Mouse (Mus musculus) heart, postnatal 10 days (tissue): ENCODE results near the gene Lix1. TPM values are rescaled to one million over a fixed set of nuclear protein-coding genes. Genes with fewer than 3 reads are reported as not detected.
"Not testable (repeated sequence)": the region's sequence is repeated elsewhere in the genome, so short reads cannot be mapped to it uniquely, and the experiment has no call there.

Source experiments
- DNase-seq, 2 experiments: peaks; one replicate each; pipeline ENCODE4 v3.0.0; 2021
- intact Hi-C: fragments of 180-260 bp; cut with DNase I; formaldehyde crosslinking; loops from one replicate; pipeline ENCODE4 v1.15.1; 2025
- total RNA-seq, 2 experiments: library from RNA; stranded (reverse); gene quantifications; 2 replicates each; pipeline ENCODE4 v1.2.3; 2021

Gene Lix1
- total RNA-seq, 2 experiments from 2014 or later, result 5.3 to 6.0 TPM

GRCm38 (mm10) chr17:17485789-17486188 lies 83.3 kb downstream of the Lix1 start:
- intact Hi-C loops, result no loop called here
- DNase-seq, result no peak

- DNase-seq, result no peak
- intact Hi-C loops, result no loop called here
Observed at GRCm38 (mm10) chr17:17490820-17491621, 88.5 kb downstream of the Lix1 start.

GRCm38 (mm10) chr17:17491622-17492001 lies 89.1 kb downstream of the Lix1 start:
- intact Hi-C loops, result no loop called here
- DNase-seq, result no peak

GRCm38 (mm10) chr17:17492116-17492515 lies 89.6 kb downstream of the Lix1 start:
- DNase-seq, result no peak
- intact Hi-C loops, result no loop called here

- DNase-seq, intact Hi-C loops: not testable (repeated sequence)
Observed at GRCm38 (mm10) chr17:17496234-17496633, 93.8 kb downstream of the Lix1 start.

GRCm38 (mm10) chr17:17496730-17497129 lies 94.3 kb downstream of the Lix1 start:
- no peak for DNase-seq
- intact Hi-C loops, result no loop called here

GRCm38 (mm10) chr17:17498848-17499247 lies 96.4 kb downstream of the Lix1 start:
- DNase-seq, result no peak
- intact Hi-C loops, result no loop called here

GRCm38 (mm10) chr17:17499278-17499677 lies 96.8 kb downstream of the Lix1 start:
- no peak for DNase-seq

GRCm38 (mm10) chr17:17506677-17507076 lies 104.2 kb downstream of the Lix1 start:
- intact Hi-C loops, result no loop called here
- no peak for DNase-seq

More at GRCm38 (mm10) chr17:17499278-17499677, 96.8 kb downstream of the Lix1 start:
- intact Hi-C loops, result no loop called here

Other genes with a start within 250 kb of the Lix1 start
- 10 to 100 TPM; 18.5 to 18.7 TPM for gene Riok2, start 28.4 kb upstream of the Lix1 start, total RNA-seq
- 100 to 1,000 TPM; 170 to 171 TPM for gene Lnpep, start 222.4 kb downstream of the Lix1 start, total RNA-seq